Mouse (Mus musculus) right cerebral cortex, adult 2 months (tissue): ENCODE measurements around the gene Naa80.

Source experiments
- DNase-seq, 2 experiments: peaks; one replicate each; pipeline ENCODE4 v3.0.0; 2021 to 2022; ENCODE audit warnings: low spot score in 2 of 2

Naa80 gene

GRCm38 (mm10) chr9:107617461-107617860 is 38.8 kb downstream of the Naa80 start:
- DNase-seq, result no peak

GRCm38 (mm10) chr9:107618098-107618497 is 39.4 kb downstream of the Naa80 start:
- DNase-seq, result no peak

- DNase-seq, result no peak
These were observed 40.3 kb downstream of the Naa80 start for GRCm38 (mm10) chr9:107618778-107619545.

- DNase-seq, result no peak
These were observed 40.8 kb downstream of the Naa80 start for GRCm38 (mm10) chr9:107619546-107619879.

GRCm38 (mm10) chr9:107620954-107621353 is 42.3 kb downstream of the Naa80 start:
- DNase-seq, result no peak

- no peak for DNase-seq
These were observed 45.9 kb downstream of the Naa80 start for GRCm38 (mm10) chr9:107624539-107624938.

GRCm38 (mm10) chr9:107624951-107625350 is 46.3 kb downstream of the Naa80 start:
- DNase-seq, result no peak

- DNase-seq, result no peak
These were observed 46.9 kb downstream of the Naa80 start for GRCm38 (mm10) chr9:107625351-107626128.

- DNase-seq, result no peak
These were observed 47.6 kb downstream of the Naa80 start for GRCm38 (mm10) chr9:107626158-107626843.

GRCm38 (mm10) chr9:107626844-107627277 is 48.2 kb downstream of the Naa80 start:
- peak; percentile 71 to 75 for DNase-seq

- no peak for DNase-seq
These were observed 48.9 kb downstream of the Naa80 start for GRCm38 (mm10) chr9:107627387-107628255.

GRCm38 (mm10) chr9:107628721-107629410 is 50.2 kb downstream of the Naa80 start:
- DNase-seq, result no peak

GRCm38 (mm10) chr9:107629411-107629730 is 50.7 kb downstream of the Naa80 start:
- DNase-seq, result no peak

- DNase-seq, result peak in 1 of 2 experiments; percentile 32
These were observed 51.3 kb downstream of the Naa80 start for GRCm38 (mm10) chr9:107629901-107630425.

- DNase-seq, result peak in 1 of 2 experiments; percentile 42
These were observed 51.9 kb downstream of the Naa80 start for GRCm38 (mm10) chr9:107630576-107630975.

- DNase-seq, result no peak
These were observed 52.7 kb downstream of the Naa80 start for GRCm38 (mm10) chr9:107631311-107631826.

GRCm38 (mm10) chr9:107631861-107632260 is 53.2 kb downstream of the Naa80 start:
- DNase-seq, result no peak

GRCm38 (mm10) chr9:107632478-107632877 is 53.8 kb downstream of the Naa80 start:
- DNase-seq, result no peak

- peak; percentile 72 to 83 for DNase-seq
These were observed 54.5 kb downstream of the Naa80 start for GRCm38 (mm10) chr9:107633091-107633660.
